Mouse (Mus musculus): ENCODE measurements around the gene Fam124b.

Gene Fam124b

GRCm38 (mm10) chr1:80167706-80168105, 50.6 kb downstream of the Fam124b start:
- no peak for DNase-seq

GRCm38 (mm10) chr1:80166577-80166976, 51.7 kb downstream of the Fam124b start:
- DNase-seq: no peak

DNA sequence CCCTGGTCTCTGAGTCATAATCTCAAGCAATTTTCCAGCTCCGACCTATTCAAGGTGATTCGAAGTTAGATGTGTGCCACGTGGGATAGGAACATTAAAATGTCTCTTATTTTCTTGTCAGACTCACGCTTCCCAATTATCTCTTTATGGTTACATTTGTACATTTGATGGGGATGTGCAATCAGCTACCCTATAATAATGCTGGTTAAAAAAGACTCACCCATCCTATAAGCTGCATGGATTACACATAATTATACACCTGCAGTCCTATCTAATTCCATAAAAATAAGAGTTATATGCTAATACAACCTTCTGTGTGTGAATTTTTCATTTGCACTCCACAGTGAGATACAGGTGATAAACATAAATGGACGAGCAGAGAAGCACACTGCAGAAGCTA, 52.9 kb downstream of the Fam124b start:
- no peak for DNase-seq

GRCm38 (mm10) chr1:80162943-80163342, 55.3 kb downstream of the Fam124b start:
- no peak for DNase-seq

DNA sequence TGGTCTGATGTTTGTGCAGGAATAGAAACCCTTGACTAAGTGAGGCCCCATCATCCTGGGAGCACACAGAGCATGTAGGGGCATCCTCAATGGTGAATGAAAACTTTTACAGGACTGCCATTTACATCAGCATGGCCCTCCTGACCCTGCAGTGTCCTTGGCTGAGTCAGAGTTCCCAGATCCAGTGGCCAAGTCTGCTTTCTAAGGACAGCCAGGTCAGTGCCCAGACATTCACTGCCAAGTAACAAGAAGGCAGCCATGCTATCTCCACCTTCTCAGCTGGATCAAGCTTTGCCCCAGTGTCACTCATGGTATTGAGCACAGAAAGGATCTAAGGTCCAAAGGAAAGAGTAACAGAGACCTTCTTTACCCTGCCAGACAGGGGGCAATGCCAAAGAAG, 58.7 kb downstream of the Fam124b start:
- no peak for DNase-seq

DNA sequence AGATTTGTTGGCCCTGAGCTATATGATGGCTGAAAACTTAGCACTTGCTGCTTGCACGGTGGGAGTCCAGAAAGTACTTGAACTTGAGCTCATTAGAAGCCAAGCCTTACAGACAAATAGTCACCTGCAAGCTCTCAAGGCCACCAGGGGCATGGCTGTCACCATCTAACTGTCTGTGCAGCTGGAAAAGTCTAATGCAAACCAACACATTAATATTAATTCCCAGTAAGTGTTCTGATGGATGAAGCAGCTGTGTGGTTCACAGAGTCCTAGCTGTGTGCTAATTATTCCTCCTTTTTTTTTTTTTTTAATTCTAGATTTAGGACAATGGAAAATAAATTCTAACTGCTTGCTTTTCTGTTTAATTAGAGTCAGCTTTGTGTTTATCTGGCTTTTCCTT, 63.4 kb downstream of the Fam124b start:
- DNase-seq: no peak

DNA sequence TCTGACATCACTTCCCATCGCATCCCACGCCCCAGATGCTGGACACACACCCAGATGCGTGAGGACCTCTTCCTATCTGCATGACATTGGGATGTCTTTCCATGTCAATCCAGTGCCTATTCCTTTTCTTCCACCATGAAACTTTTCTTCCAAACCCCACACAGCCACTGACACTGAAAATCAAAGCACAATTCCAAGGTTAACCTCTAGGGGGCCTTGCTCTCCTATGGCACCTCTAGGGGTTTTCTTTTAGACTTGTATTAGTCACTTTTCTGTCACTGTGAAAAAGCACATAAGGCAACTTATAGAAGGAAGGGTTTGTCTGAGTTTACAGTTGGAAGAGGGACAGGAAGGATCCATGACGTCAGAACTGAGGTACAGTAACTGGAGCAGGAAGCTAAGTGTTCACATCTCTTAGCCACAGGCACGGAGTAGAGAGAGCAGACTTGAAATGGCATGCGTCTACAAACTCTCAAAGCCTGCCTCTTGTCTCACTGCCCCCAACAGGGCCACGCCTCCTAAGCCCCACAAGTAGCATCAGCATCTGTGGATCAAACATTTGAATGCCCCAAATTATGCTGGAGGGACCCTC, 65.1 kb downstream of the Fam124b start:
- DNase-seq: no peak

- DNase-seq: no peak
Observed at GRCm38 (mm10) chr1:80150681-80151080, 67.6 kb downstream of the Fam124b start.
